Mouse (Mus musculus) CH12F3 (cell line): ENCODE results near the gene Rcbtb2.

Experiments used
- in situ Hi-C: fragments of 300-500 bp; cut with MboI; formaldehyde crosslinking; loops from 2 replicates; pipeline ENCODE4 v1.14.3; 2020; ENCODE audit warnings: low sequenced_read_pairs

Rcbtb2 gene

DNA sequence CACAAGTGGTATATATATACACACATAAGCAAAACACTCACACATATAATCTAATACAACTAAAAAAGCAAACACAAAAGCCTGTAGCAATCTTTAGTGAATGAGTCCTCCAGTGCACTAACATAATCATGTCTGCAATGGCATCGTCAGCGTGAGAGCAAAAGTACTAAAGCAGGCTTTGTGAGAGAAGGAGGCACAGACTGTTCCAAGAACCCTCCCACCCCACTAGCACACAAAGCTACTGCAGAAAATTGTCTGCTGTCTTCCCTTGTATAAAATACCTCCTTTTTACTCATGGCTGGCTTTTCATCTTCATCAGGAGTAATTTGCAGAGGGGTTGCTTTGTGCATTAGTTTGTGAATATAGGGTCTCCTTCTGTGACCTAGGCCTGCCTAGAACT is 129.4 kb downstream of the Rcbtb2 start:
- in situ Hi-C loops: no loop called here

DNA sequence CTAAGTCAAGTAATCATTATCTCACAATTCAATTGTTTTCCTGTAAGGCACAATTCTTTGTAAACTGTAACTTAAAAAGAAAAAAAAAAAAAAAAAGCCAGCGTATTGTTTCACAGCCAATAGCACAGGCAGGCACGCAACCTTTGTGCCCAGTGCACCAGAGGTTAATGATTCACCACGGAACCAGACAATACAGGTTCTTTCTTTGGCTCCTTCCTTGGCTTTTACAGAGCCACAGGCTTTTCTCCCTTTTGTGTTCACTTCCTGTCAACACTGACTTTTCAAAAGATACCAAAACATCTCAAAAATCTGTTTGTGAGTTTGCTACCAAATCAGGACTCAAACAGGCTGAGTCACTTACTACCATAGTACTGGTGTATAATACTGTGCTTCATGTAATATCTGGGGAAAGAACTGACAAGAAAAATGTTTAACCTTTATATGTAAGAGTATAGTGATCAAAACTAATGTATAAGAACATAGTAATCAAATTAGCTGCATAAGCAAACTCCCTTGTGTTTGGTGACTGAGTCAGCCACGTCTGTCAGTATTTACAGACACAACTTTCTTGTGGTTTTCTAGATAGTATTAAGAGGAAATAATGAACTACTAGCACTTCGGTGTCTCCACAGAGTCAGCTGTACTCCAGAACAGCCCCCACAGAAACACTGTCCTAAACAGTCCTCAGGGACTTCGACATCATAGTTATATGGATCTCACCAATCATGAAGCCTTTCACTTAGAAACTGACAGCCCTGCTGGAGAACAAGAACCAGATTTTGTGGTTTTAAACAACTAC is 130.8 kb downstream of the Rcbtb2 start:
- in situ Hi-C loops: no loop called here

DNA sequence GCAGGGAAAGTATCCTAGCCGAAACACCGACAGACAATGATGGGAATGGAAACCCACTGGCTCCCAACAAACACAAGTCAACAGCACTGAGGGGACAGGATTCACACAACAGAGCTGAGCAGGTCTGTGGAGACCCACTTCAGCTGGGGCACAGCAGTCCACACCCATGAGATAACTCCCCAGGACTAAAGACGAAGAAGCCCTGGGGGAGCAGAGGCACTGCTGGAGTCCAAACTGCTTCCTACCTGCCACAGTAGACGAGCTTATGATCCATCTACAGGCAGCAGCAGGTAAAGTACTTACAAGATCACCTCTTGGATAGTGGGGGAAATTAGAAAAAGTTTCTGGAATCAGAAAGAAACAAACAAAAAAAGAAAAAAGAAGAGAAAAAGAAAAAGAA is 131.6 kb downstream of the Rcbtb2 start:
- in situ Hi-C loops: no loop called here

DNA sequence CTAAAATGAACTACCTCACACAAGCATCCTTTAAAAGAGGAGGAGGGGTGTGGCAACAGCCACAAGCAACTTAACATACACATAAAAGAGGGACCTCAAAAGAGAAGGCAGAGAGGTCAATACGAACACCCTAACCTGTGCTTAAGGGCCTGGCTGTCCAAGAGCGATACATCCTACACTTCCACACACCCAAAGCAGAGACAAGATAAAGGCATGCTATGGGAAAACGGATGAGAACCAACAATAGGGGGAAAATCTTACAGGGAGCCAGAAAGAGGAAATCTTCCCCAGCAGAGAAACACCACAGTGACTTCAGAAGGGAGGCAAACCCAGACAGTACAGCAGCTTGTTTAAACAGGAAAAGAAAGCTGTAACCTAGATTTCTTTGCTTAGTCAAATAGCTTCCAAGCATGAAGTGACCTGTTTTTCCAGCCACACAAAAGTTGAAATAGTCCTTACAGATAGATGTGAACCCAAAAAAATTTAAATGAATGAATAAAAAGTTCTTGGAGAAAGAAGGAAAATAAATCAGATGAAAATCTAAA is 132.7 kb downstream of the Rcbtb2 start:
- in situ Hi-C loops: no loop called here

DNA sequence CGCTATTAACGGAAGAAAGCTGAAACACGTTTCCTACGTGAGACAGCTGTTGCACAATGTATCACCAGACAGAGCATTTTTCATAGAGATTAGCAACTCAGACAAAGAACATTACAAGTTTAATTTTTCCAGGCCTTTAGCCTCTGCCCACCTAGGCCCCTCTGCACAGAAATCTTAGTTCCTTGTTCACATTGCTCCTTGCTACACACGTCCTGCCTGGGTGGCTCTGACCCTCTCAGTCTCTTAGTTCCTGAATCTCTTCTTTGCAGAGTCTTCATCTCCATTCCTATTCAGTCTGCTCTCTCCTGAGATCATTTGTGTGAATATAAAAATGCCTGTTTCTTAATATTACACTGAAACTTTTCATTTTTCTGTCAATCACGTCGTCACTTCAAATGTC is 134.5 kb downstream of the Rcbtb2 start:
- in situ Hi-C loops: no loop called here
